ENCODE assay signal across 8 mouse cellular contexts in the genomic region with DNA sequence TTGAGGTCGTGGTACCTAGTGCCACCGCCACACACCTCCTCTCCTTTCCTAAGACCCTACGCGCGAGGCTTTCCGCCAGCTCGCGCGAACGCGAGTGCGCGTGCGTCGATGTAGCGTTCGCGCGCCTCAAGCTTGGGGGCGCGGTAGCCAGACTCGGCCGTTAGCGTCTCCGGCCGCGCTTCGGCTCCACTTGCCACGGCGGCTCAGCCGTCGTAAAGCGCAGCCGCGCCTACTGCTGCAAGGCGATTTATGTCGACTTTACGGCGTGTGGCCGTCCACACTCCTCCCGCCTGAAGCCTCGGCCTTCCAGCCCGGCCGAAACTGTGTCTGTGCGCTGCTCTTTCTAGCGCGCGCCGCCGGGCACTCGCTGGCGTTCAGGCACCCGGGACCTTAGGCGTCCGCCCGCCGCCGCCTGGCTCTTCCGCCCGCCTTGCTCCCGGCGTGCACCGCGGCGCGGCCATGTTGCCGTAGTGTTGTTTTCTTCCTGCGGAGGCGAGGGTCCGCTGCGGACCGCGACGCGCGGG. TPM values are rescaled to one million over a fixed set of nuclear protein-coding genes. Genes with fewer than 3 reads are reported as not detected.
A peak's percentile ranks its signal among the peaks of the same experiment; 100 is the strongest.
DNase-seq lines count a peak whose midpoint lies in the region; ATAC-seq and TF ChIP-seq lines count a peak whose summit lies in the region.

A gene (plus strand): TSS at position 400 of the 524 bp plus-strand sequence.

- no peaks in the 10 kb centered on the region for H3K9me3 ChIP-seq in forebrain, embryonic 10.5 days
- H3K9me3 ChIP-seq in heart, embryonic 15.5 days (replicated peaks), result no peaks in the 10 kb centered on the region
- no peaks in the 10 kb centered on the region for H3K9me3 ChIP-seq in liver, embryonic 14.5 days (ENCODE audit: control insufficient read depth, low read length)
- no peaks in the 10 kb centered on the region for H3K9me3 ChIP-seq in neural tube, embryonic 11.5 days (ENCODE audit: control insufficient read depth, low read length)
- no peaks in the 10 kb centered on the region for H3K9me3 ChIP-seq in stomach, postnatal 0 days (ENCODE audit: control insufficient read depth, low read length)

- H3K27ac ChIP-seq in forebrain, embryonic 10.5 days, result peak within 1 kb of the TSS; percentile 100
- H3K27ac ChIP-seq in heart, embryonic 15.5 days, result peak within 1 kb of the TSS; percentile 100
- H3K27ac ChIP-seq in liver, embryonic 14.5 days, result peak within 1 kb of the TSS; percentile 90
- peak within 1 kb of the TSS; percentile 99 for H3K27ac ChIP-seq in neural tube, embryonic 11.5 days (ENCODE audit: low read depth, low read length)
- peak within 1 kb of the TSS; percentile 99 for H3K27ac ChIP-seq in stomach, postnatal 0 days (replicated peaks)

- no peaks in the 10 kb centered on the region for H3K27me3 ChIP-seq in forebrain, embryonic 10.5 days (ENCODE audit: poor library complexity, severe bottlenecking)
- no peaks in the 10 kb centered on the region for H3K27me3 ChIP-seq in heart, embryonic 15.5 days
- H3K27me3 ChIP-seq in liver, embryonic 14.5 days (ENCODE audit: control insufficient read depth, insufficient read depth, low read length), result no peaks in the 10 kb centered on the region
- no peaks in the 10 kb centered on the region for H3K27me3 ChIP-seq in neural tube, embryonic 11.5 days (ENCODE audit: control insufficient read depth, insufficient read depth, low read length)
- no peaks in the 10 kb centered on the region for H3K27me3 ChIP-seq in stomach, postnatal 0 days (ENCODE audit: control insufficient read depth, insufficient read depth, low read length)

- TF ChIP-seq EP300 in liver, embryonic 14.5 days (IDR thresholded peaks at IDR 0.05; ENCODE audit: low read depth), result no peak; the same call in 1 of the 2 replicates
- TF ChIP-seq EP300 in stomach, postnatal 0 days (optimal IDR thresholded peaks at IDR 0.05), result no peak

- peaks cover 12% of the 10 kb centered on the region for H3K36me3 ChIP-seq in forebrain, embryonic 10.5 days (replicated peaks)
- no peaks in the 10 kb centered on the region for H3K36me3 ChIP-seq in heart, embryonic 15.5 days
- no peaks in the 10 kb centered on the region; the same call in 1 of the 2 replicates for H3K36me3 ChIP-seq in liver, embryonic 14.5 days (replicated peaks; ENCODE audit: control insufficient read depth, insufficient read depth, low read depth)
- no peaks in the 10 kb centered on the region for H3K36me3 ChIP-seq in neural tube, embryonic 11.5 days (ENCODE audit: control insufficient read depth, insufficient read depth, low read length)
- no peaks in the 10 kb centered on the region for H3K36me3 ChIP-seq in stomach, postnatal 0 days (ENCODE audit: control insufficient read depth, insufficient read depth, low read length)

- peak; percentile 92 for ATAC-seq in heart, embryonic 15.5 days (replicated peaks; ENCODE audit: insufficient number of reproducible peaks, insufficient read depth, low FRiP score, low read depth)
- ATAC-seq in liver, embryonic 14.5 days (ENCODE audit: insufficient read depth), result peak; percentile 91
- ATAC-seq in neural tube, embryonic 11.5 days (ENCODE audit: insufficient read depth, low FRiP score, low TSS enrichment), result peak; percentile 89
- peak; percentile 94 for ATAC-seq in stomach, postnatal 0 days (ENCODE audit: low FRiP score, low TSS enrichment)

- H3K9ac ChIP-seq in heart, embryonic 15.5 days, result peak within 1 kb of the TSS; percentile 100
- peak within 1 kb of the TSS; percentile 99 for H3K9ac ChIP-seq in liver, embryonic 14.5 days (replicated peaks)
- H3K9ac ChIP-seq in neural tube, embryonic 11.5 days (ENCODE audit: low read length), result peak within 1 kb of the TSS; percentile 100
- H3K9ac ChIP-seq in stomach, postnatal 0 days (ENCODE audit: low read length), result peak within 1 kb of the TSS; percentile 100

- H3K4me3 ChIP-seq in forebrain, embryonic 10.5 days, result peak within 1 kb of the TSS; percentile 95
- peak within 1 kb of the TSS; percentile 97 for H3K4me3 ChIP-seq in heart, embryonic 15.5 days
- H3K4me3 ChIP-seq in liver, embryonic 14.5 days (ENCODE audit: insufficient read depth in 1 of 2, low read depth in 2 of 2, low read length in 2 of 2), result peak within 1 kb of the TSS; percentile 80 to 89
- H3K4me3 ChIP-seq in neural tube, embryonic 11.5 days (ENCODE audit: low read depth, low read length), result peak within 1 kb of the TSS; percentile 98
- peak within 1 kb of the TSS; percentile 75 for H3K4me3 ChIP-seq in stomach, postnatal 0 days (ENCODE audit: low read depth, low read length)

- DNase-seq in CD8-positive naive resting alpha-beta T cell, adult 2 months (ENCODE audit: low read depth in 2 of 2, low spot score in 2 of 2), result peak; percentile 62 to 75
- peak; percentile 71 for DNase-seq in c-Kit-positive CD71-negative TER-119-negative erythroid progenitor cells, embryonic 14.5 days (ENCODE audit: low read depth)
- peak; percentile 87 for DNase-seq in forebrain, embryonic 10.5 days (ENCODE audit: extremely low spot score, low spot score)
- DNase-seq in kidney, postnatal 25 days, result peak; percentile 82 to 93
- peak; percentile 72 to 78 (median 75) for DNase-seq in liver, embryonic 14.5 days (ENCODE audit: low read depth in 3 of 3, low spot score in 3 of 3)
- peak; percentile 95 for DNase-seq in neural tube, embryonic 11.5 days (ENCODE audit: low spot score)
- DNase-seq in stomach, postnatal 0 days (ENCODE audit: low spot score), result peak; percentile 91

- WGBS in forebrain, embryonic 10.5 days, result under 1% methylated on average over 76 of the region's 76 CpGs
- WGBS in heart, embryonic 15.5 days, result under 1% methylated on average over 61 of the region's 76 CpGs
- under 1% methylated on average over 74 of the region's 76 CpGs for WGBS in liver, embryonic 14.5 days (ENCODE audit: insufficient replicate concordance)
- under 1% methylated on average over 69 of the region's 76 CpGs for WGBS in neural tube, embryonic 11.5 days
- WGBS in stomach, postnatal 0 days, result under 1% methylated on average over 63 of the region's 76 CpGs

- H3K4me2 ChIP-seq in heart, embryonic 15.5 days, result peak within 1 kb of the TSS; percentile 71
- peak within 1 kb of the TSS; percentile 89 for H3K4me2 ChIP-seq in liver, embryonic 14.5 days (ENCODE audit: low read depth)
- H3K4me2 ChIP-seq in neural tube, embryonic 11.5 days (ENCODE audit: low read depth), result peak within 1 kb of the TSS; percentile 68
- peak within 1 kb of the TSS; percentile 76 for H3K4me2 ChIP-seq in stomach, postnatal 0 days (replicated peaks; ENCODE audit: low read depth)

- peaks cover 23% of the 10 kb centered on the region for H3K4me1 ChIP-seq in forebrain, embryonic 10.5 days
- peaks cover 18% of the 10 kb centered on the region for H3K4me1 ChIP-seq in heart, embryonic 15.5 days (replicated peaks)
- peaks cover 17 to 25% of the 10 kb centered on the region in 2 experiments for H3K4me1 ChIP-seq in liver, embryonic 14.5 days (replicated peaks; ENCODE audit: control insufficient read depth in 2 of 2, insufficient read depth in 2 of 2, low read length in 1 of 2)
- peaks cover 11% of the 10 kb centered on the region; the same call in 1 of the 2 replicates for H3K4me1 ChIP-seq in neural tube, embryonic 11.5 days (ENCODE audit: control insufficient read depth, insufficient read depth, low read length)
- H3K4me1 ChIP-seq in stomach, postnatal 0 days (replicated peaks; ENCODE audit: control insufficient read depth, insufficient read depth), result peaks cover 6% of the 10 kb centered on the region; the same call in 1 of the 2 replicates

- peak; percentile 29 for TF ChIP-seq CTCF in liver, embryonic 14.5 days (IDR thresholded peaks at IDR 0.05; ENCODE audit: low read depth)
- peak; percentile 33; the same call in 1 of the 2 replicates for TF ChIP-seq CTCF in stomach, postnatal 0 days (IDR thresholded peaks at IDR 0.05; ENCODE audit: low read depth)

RNA-seq across cellular contexts. Expression of the gene that starts here (rescaled TPM):
- polyA plus RNA-seq in forebrain, embryonic 10.5 days (2016; fragmentation: Nextera tagmentation; extraction: Ambion mirVana), result 14.1 and 15.2 TPM in 2 replicates
- polyA plus RNA-seq in heart, embryonic 15.5 days (2015; fragmentation: Nextera tagmentation; extraction: Ambion mirVana), result 9.3 and 9.5 TPM in 2 replicates
- 8.6 and 9.7 TPM in 2 replicates for polyA plus RNA-seq in liver, embryonic 14.5 days (2012; rRNA removed)
- 7.1 and 7.3 TPM in 2 replicates for polyA plus RNA-seq in liver, embryonic 14.5 days (2014; fragmentation: Nextera tagmentation; extraction: Ambion mirVana)
- 20.1 and 22.3 TPM in 2 replicates for polyA plus RNA-seq in neural tube, embryonic 11.5 days (2014; fragmentation: Nextera tagmentation; extraction: Ambion mirVana)
- 4.6 and 4.7 TPM in 2 replicates for polyA plus RNA-seq in stomach, postnatal 0 days (2015; fragmentation: Nextera tagmentation; extraction: Ambion mirVana)

Comparison
In these comparisons a context has a peak if more than half of its experiments do, and no peak if none do; other contexts are left out.
1. Peak in every context shown above with its lines: DNase-seq, ATAC-seq, H3K4me3 ChIP-seq and H3K27ac ChIP-seq.